Mouse (Mus musculus): Measurements from ENCODE around the gene Tenm4. TPM values are rescaled to one million over a fixed set of nuclear protein-coding genes. Genes with fewer than 3 reads are reported as not detected.

The Tenm4 gene
- polyA plus RNA-seq, 1 experiment from 2014 or later = 47.1 TPM

DNA sequence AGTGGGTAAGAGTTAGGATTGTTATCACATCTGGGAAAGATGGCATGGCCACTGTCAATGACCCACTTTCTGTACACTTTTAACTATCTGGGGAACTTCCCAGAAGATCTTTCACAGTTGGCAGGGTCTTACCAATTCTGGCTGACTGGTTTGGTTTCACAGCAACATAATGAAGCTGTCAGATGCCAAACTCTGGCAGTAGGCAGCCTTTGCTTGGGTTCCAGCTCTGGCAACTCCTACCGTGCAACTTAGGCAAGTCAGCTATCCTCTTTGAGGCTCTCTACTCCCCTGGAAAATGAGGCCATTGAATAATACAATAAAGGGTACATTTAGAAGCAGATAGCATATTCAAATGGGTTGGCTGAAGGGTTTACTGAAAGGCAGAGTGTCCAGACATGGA lies 226.9 kb downstream of the Tenm4 start:
- Histone ChIP-seq H3K27ac (no peak overlapping the region), H3K9ac (replicated peaks) (no peak overlapping the region), H3K4me2 (replicated peaks) (no peak overlapping the region), H3K36me3 (no peaks in the 10 kb centered on the region), H3K9me3 (no peaks in the 10 kb centered on the region), H3K4me1 (replicated peaks) (peaks cover 17% of the 10 kb centered on the region), H3K27me3 (peaks cover 2% of the 10 kb centered on the region; the same call in 1 of the 2 replicates), H3K4me3 (replicated peaks) (no peak overlapping the region)
- no peak for ATAC-seq
- WGBS = 32% methylated on average over 1 of the region's 1 CpGs

DNA sequence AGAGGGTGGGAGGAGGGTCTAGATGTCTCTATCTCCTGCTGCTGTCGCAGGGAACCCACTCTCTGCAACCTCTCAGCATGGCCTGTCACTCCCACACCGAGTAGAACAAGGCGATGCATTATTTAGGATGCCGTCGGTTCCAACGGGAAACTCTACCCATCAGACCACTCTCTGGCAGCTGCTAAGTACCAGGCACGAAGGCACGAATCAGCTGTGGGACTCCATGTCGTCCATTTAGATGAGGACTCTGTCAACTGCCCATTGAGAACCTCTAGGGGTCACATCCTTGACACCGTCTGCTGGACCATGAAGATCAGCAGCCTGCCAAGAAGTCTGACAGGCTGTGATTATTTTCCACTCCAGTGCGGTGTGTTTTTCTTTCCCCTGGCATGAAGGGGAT lies 229.4 kb downstream of the Tenm4 start:
- Histone ChIP-seq H3K9ac (replicated peaks) (no peak overlapping the region), H3K4me3 (replicated peaks) (no peak overlapping the region), H3K27me3 (peaks cover 2% of the 10 kb centered on the region; the same call in 1 of the 2 replicates), H3K4me1 (replicated peaks) (peaks cover 19% of the 10 kb centered on the region; the same call in 1 of the 2 replicates), H3K4me2 (replicated peaks) (no peak overlapping the region), H3K36me3 (no peaks in the 10 kb centered on the region), H3K9me3 (no peaks in the 10 kb centered on the region), H3K27ac (no peak overlapping the region)
- 41% methylated on average over 11 of the region's 11 CpGs for WGBS
- peak; percentile 76 for ATAC-seq

DNA sequence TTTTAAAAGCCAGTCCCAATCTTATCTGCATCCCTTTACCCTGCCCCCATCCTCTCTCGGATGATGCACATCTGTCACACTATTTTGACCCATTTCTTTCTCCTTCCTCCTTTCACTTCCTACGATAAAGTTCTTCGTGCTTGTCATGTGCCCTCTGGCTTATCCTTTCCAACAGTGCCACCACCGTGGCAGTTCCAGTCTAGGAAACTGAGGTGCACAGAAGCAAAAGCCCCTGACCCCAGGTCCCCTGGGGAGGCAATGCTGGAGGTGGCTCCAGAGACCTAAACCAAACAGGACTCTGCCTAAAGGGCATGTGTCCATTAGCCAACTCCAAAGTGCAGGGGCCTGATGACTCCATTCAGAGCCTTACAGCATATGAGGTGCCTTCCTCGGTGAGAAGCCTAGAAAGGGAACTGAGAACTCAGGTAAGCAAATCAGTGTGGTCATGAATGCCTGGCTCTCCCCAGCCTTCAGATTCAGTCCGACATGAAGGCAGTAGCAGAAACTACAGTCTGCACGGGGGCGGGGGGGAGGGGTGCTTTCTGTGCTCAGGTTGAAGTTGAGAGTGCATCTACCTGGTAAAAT lies 235.7 kb downstream of the Tenm4 start:
- ATAC-seq = no peak
- no peak overlapping the region for H3K4me2 ChIP-seq (replicated peaks)
- WGBS = 62% methylated on average over 8 of the region's 8 CpGs
- H3K27ac ChIP-seq = no peak overlapping the region
- H3K9ac ChIP-seq (replicated peaks) = no peak overlapping the region
- no peaks in the 10 kb centered on the region for H3K36me3 ChIP-seq
- no peaks in the 10 kb centered on the region for H3K27me3 ChIP-seq
- no peaks in the 10 kb centered on the region for H3K9me3 ChIP-seq
- H3K4me1 ChIP-seq (replicated peaks) = peaks cover 25% of the 10 kb centered on the region
- no peak overlapping the region for H3K4me3 ChIP-seq (replicated peaks)

DNA sequence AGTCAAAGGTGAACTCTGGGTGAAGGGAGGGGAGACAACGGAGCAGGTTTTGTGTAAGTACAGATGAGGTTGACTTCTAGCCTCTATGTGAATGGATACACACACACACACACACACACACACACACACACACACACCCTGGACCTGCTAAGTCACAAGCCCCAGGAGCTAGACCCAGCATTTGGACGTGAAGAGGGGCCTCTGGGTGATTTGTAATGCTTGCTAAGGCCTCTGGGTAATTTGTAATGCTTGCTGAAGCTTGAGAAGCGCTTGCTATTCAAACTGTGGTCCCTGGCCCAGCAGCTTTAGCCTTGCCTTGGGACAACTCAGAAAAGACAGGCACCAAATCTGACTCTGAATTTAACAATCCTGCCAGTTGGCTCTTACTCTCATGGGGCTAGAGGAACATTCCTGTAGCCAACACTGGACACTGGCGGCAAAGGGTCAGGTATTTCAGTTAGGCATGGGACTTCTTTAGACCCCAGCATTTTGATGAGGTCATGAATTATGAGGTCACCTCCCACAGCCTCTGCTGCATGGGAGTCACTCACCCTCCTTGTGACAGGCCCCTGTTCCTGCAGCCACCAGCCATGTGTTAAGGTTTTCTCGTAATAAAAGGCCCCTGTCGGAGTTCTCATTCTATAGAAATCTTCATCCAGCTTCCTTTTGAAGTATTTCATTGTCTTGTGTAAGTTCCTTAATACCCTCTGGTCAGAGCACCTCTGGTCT lies 237.3 kb downstream of the Tenm4 start:
- H3K27me3 ChIP-seq = no peaks in the 10 kb centered on the region
- H3K4me1 ChIP-seq (replicated peaks) = peaks cover 25% of the 10 kb centered on the region
- H3K9ac ChIP-seq (replicated peaks) = no peak overlapping the region
- H3K9me3 ChIP-seq = no peaks in the 10 kb centered on the region
- ATAC-seq = no peak
- 48% methylated on average over 6 of the region's 6 CpGs for WGBS
- H3K4me3 ChIP-seq (replicated peaks) = no peak overlapping the region
- H3K27ac ChIP-seq = no peak overlapping the region
- no peaks in the 10 kb centered on the region for H3K36me3 ChIP-seq
- H3K4me2 ChIP-seq (replicated peaks) = no peak overlapping the region

- no peak overlapping the region for H3K4me2 ChIP-seq (replicated peaks)
- 68% methylated on average over 11 of the region's 11 CpGs for WGBS
- H3K4me1 ChIP-seq (replicated peaks) = peaks cover 34% of the 10 kb centered on the region
- ATAC-seq = no peak
- H3K27ac ChIP-seq = no peak overlapping the region
- H3K36me3 ChIP-seq = no peaks in the 10 kb centered on the region
- no peaks in the 10 kb centered on the region for H3K27me3 ChIP-seq
- H3K9me3 ChIP-seq = no peaks in the 10 kb centered on the region
- H3K4me3 ChIP-seq (replicated peaks) = no peak overlapping the region
- H3K9ac ChIP-seq (replicated peaks) = no peak overlapping the region
These were observed 238.4 kb downstream of the Tenm4 start for GRCm38 (mm10) chr7:96409323-96409880.

- Histone ChIP-seq H3K4me2 (replicated peaks) (no peak overlapping the region), H3K4me3 (replicated peaks) (no peak overlapping the region), H3K9ac (replicated peaks) (no peak overlapping the region), H3K27me3 (no peaks in the 10 kb centered on the region), H3K27ac (peak overlapping the region; percentile 47), H3K9me3 (no peaks in the 10 kb centered on the region), H3K4me1 (replicated peaks) (peaks cover 22% of the 10 kb centered on the region), H3K36me3 (no peaks in the 10 kb centered on the region)
- WGBS = 25% methylated on average over 1 of the region's 1 CpGs
- ATAC-seq = peak; percentile 41
These were observed 242.8 kb downstream of the Tenm4 start for GRCm38 (mm10) chr7:96413822-96414221.

DNA sequence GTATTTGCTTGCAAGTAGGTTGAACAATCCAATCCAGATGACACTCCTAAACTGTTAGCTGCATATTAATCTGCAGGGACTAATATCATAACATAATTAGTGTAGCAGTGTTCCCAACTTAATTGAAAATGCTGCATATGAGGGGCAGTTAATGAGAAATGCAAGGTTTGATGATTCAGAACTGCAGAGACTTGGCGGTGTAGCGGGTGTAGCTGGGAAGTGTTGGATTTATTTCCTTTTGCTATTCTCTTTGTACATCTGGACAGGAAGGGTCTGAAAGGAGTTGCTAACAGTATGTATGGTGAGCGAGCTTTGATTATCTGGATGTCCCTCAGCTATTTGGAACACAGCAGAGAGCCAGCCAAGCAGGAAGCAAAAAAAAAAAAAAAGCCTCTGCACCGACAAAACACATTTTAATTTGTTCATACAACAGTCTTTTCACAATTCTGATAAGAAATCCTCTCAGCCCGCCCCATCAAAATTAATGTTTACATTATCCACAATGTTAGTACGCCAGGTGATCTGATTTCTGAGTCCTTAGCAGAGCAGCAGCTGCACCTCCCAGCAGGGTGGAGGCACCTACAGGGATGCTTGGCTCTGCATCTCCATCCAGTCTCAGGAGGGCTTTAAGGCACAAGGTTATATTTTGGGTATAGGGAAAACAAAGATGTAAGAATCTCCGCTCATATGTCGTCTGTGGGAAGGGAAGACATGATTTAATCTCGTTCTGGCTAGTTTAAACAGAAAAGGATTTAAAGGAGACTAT lies 243.4 kb downstream of the Tenm4 start:
- Histone ChIP-seq H3K9ac (replicated peaks) (no peak overlapping the region), H3K27ac (peak overlapping the region; percentile 47), H3K27me3 (no peaks in the 10 kb centered on the region), H3K4me1 (replicated peaks) (peaks cover 15% of the 10 kb centered on the region), H3K4me3 (replicated peaks) (no peak overlapping the region), H3K36me3 (no peaks in the 10 kb centered on the region), H3K4me2 (replicated peaks) (no peak overlapping the region), H3K9me3 (no peaks in the 10 kb centered on the region)
- WGBS = 66% methylated on average over 9 of the region's 9 CpGs
- ATAC-seq = no peak

GRCm38 (mm10) chr7:96417251-96418004 lies 246.4 kb downstream of the Tenm4 start:
- Histone ChIP-seq H3K27me3 (no peaks in the 10 kb centered on the region), H3K4me3 (replicated peaks) (no peak overlapping the region), H3K9ac (replicated peaks) (no peak overlapping the region), H3K36me3 (no peaks in the 10 kb centered on the region), H3K27ac (no peak overlapping the region), H3K4me2 (replicated peaks) (no peak overlapping the region), H3K4me1 (replicated peaks) (peaks cover 14% of the 10 kb centered on the region), H3K9me3 (no peaks in the 10 kb centered on the region)
- 84% methylated on average over 13 of the region's 13 CpGs for WGBS
- peak; percentile 63 for ATAC-seq

GRCm38 (mm10) chr7:96418146-96418545 lies 247.1 kb downstream of the Tenm4 start:
- peaks cover 14% of the 10 kb centered on the region for H3K4me1 ChIP-seq (replicated peaks)
- no peaks in the 10 kb centered on the region for H3K27me3 ChIP-seq
- H3K27ac ChIP-seq = no peak overlapping the region
- H3K4me2 ChIP-seq (replicated peaks) = no peak overlapping the region
- no peak overlapping the region for H3K9ac ChIP-seq (replicated peaks)
- H3K4me3 ChIP-seq (replicated peaks) = no peak overlapping the region
- ATAC-seq = no peak
- no peaks in the 10 kb centered on the region for H3K9me3 ChIP-seq
- H3K36me3 ChIP-seq = no peaks in the 10 kb centered on the region
- 80% methylated on average over 3 of the region's 3 CpGs for WGBS

DNA sequence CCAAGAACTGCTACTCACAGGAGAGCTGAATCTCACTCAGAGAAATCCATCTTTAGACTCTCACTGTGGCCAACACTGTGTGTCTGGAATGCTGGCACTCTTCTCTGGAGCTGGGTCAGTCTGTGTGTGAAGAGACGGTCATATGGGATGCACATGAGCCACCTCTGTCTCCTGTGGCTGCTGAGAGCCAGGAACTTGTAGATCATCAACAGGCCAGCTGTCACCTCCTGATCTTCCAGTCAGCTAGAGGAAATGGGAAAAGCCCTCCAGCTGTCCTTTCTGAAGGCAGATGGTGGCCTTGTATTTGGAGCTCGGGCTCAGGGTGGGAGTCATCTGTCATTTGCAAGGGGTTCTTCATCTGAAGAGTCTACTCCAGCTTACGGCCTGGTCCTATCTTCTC lies 249.0 kb downstream of the Tenm4 start:
- ATAC-seq = no peak
- H3K9ac ChIP-seq (replicated peaks) = no peak overlapping the region
- H3K4me2 ChIP-seq (replicated peaks) = no peak overlapping the region
- H3K27me3 ChIP-seq = no peaks in the 10 kb centered on the region
- 89% methylated on average over 3 of the region's 3 CpGs for WGBS
- no peaks in the 10 kb centered on the region for H3K9me3 ChIP-seq
- H3K4me3 ChIP-seq (replicated peaks) = no peak overlapping the region
- no peaks in the 10 kb centered on the region; the same call in 1 of the 2 replicates for H3K4me1 ChIP-seq (replicated peaks)
- no peaks in the 10 kb centered on the region for H3K36me3 ChIP-seq
- no peak overlapping the region for H3K27ac ChIP-seq

- no peak overlapping the region for H3K4me3 ChIP-seq (replicated peaks)
- no peaks in the 10 kb centered on the region; the same call in 1 of the 2 replicates for H3K4me1 ChIP-seq (replicated peaks)
- no peaks in the 10 kb centered on the region for H3K36me3 ChIP-seq
- no peaks in the 10 kb centered on the region for H3K9me3 ChIP-seq
- H3K4me2 ChIP-seq (replicated peaks) = no peak overlapping the region
- H3K27ac ChIP-seq = no peak overlapping the region
- ATAC-seq = no peak
- no peak overlapping the region for H3K9ac ChIP-seq (replicated peaks)
- no peaks in the 10 kb centered on the region for H3K27me3 ChIP-seq
- 84% methylated on average over 9 of the region's 9 CpGs for WGBS
These were observed 250.0 kb downstream of the Tenm4 start for GRCm38 (mm10) chr7:96420926-96421605.
